ENCODE assay signal across 8 mouse cellular contexts in genomic region chr7:35234361-35235245, GRCm38 (mm10). TPM values are rescaled to one million over a fixed set of nuclear protein-coding genes. Genes with fewer than 3 reads are reported as not detected.
DNase-seq lines count a peak whose midpoint lies in the region; ATAC-seq and TF ChIP-seq lines count a peak whose summit lies in the region.

No protein-coding gene starts in this region.

- H3K36me3 ChIP-seq in megakaryocyte, embryonic 14.5 days (replicated peaks; ENCODE audit: low read length) = no peaks in the 10 kb centered on the region

- H3K9me3 ChIP-seq in megakaryocyte, embryonic 14.5 days = peaks cover 12% of the 10 kb centered on the region; the same call in 1 of the 2 replicates

- no peak for TF ChIP-seq CTCF in cortical plate, adult 2 months (IDR thresholded peaks at IDR 0.05; ENCODE audit: extremely low read depth, insufficient read depth, low read length)

- H3K4me1 ChIP-seq in cortical plate, adult 2 months (ENCODE audit: control insufficient read depth, insufficient read depth, low read length) = no peaks in the 10 kb centered on the region
- peaks cover 16% of the 10 kb centered on the region for H3K4me1 ChIP-seq in megakaryocyte, embryonic 14.5 days

- peak overlapping the region; percentile 52; the same call in 1 of the 2 replicates for H3K27ac ChIP-seq in cortical plate, adult 2 months (ENCODE audit: insufficient read depth, low read length)

- peak; percentile 90 for ATAC-seq in activated CD4-positive, CD25-positive, alpha-beta regulatory T cell, adult 4 months

- DNase-seq in gastrocnemius, adult 8-10 months (ENCODE audit: low spot score in 2 of 2) = peak; percentile 95
- peak; percentile 96 for DNase-seq in hindlimb bud, embryonic 11.5 days (ENCODE audit: extremely low spot score, low read depth, low spot score)
- peak; percentile 95 to 100 for DNase-seq in left cerebral cortex, adult 8-10 months (ENCODE audit: low spot score in 2 of 2)
- peak; percentile 98 to 99 for DNase-seq in right cerebral cortex, postnatal 10 days (ENCODE audit: low spot score in 2 of 2)
- peak; percentile 98 for DNase-seq in urinary bladder, postnatal 25 days (ENCODE audit: low spot score)

- TF ChIP-seq POLR2A in cortical plate, adult 2 months (IDR thresholded peaks at IDR 0.05; ENCODE audit: extremely low read depth, insufficient read depth, low read length) = peak; percentile 68; the same call in 1 of the 2 replicates

- peak overlapping the region; percentile 44 for H3K4me3 ChIP-seq in cortical plate, adult 2 months (ENCODE audit: insufficient read depth, low read length)
- H3K4me3 ChIP-seq in megakaryocyte, embryonic 14.5 days (replicated peaks) = peak overlapping the region; percentile 92

- peaks cover 7% of the 10 kb centered on the region for H3K27me3 ChIP-seq in megakaryocyte, embryonic 14.5 days (replicated peaks)

RNA-seq across cellular contexts. Expression of gene Lrp3, which starts 19.3 kb away (rescaled TPM):
- under 1 TPM in 1 of 2 experiments, not detected in 1; 0.85 TPM for polyA plus RNA-seq in activated CD4-positive, CD25-positive, alpha-beta regulatory T cell, adult 4 months (2017; shearing (Covaris generic))
- polyA plus RNA-seq in cortical plate, adult 2 months (2012; rRNA removed) = 56.7 and 57.3 TPM in 2 replicates
- 1 to 10 TPM; 5.0 to 6.0 (median 5.3) TPM for total RNA-seq in gastrocnemius, adult 8-10 months (2022)
- total RNA-seq in left cerebral cortex, adult 8-10 months (2022) = 10 to 100 TPM; 74.3 to 86.0 (median 77.5) TPM
- not detected in 2 replicates for polyA plus RNA-seq in megakaryocyte, embryonic 14.5 days (2012; ENCODE audit: insufficient read depth, low replicate concordance)

RNA-seq across cellular contexts. Expression of gene Slc7a10, which starts 48.4 kb away (rescaled TPM):
- polyA plus RNA-seq in activated CD4-positive, CD25-positive, alpha-beta regulatory T cell, adult 4 months (2017; shearing (Covaris generic)) = 1 to 10 TPM; 1.0 to 3.2 TPM
- polyA plus RNA-seq in cortical plate, adult 2 months (2012; rRNA removed) = 59.3 and 60.4 TPM in 2 replicates
- 1 to 10 TPM in 3 of 4 experiments, under 1 TPM in 1; 0.82 to 3.1 (median 1.9) TPM for total RNA-seq in gastrocnemius, adult 8-10 months (2022)
- 10 to 100 TPM; 36.2 to 45.5 (median 37.5) TPM for total RNA-seq in left cerebral cortex, adult 8-10 months (2022)
- not detected in 2 replicates for polyA plus RNA-seq in megakaryocyte, embryonic 14.5 days (2012; ENCODE audit: insufficient read depth, low replicate concordance)

Comparison
In these comparisons a context has a peak if more than half of its experiments do, and no peak if none do; other contexts are left out.
1. Peak in every context shown above with its lines: DNase-seq, ATAC-seq, H3K4me3 ChIP-seq and H3K27ac ChIP-seq.
2. RNA of gene Lrp3, which starts 19.3 kb away (polyA plus RNA-seq): 56.7 to 57.3 TPM in cortical plate, adult 2 months; 0.85 TPM in activated CD4-positive, CD25-positive, alpha-beta regulatory T cell, adult 4 months and not detected in megakaryocyte, embryonic 14.5 days; every median in the first group is over 10 times any median in the second.
3. RNA of gene Slc7a10, which starts 48.4 kb away (polyA plus RNA-seq): 59.3 to 60.4 TPM in cortical plate, adult 2 months; 1.0 to 3.2 TPM in activated CD4-positive, CD25-positive, alpha-beta regulatory T cell, adult 4 months and not detected in megakaryocyte, embryonic 14.5 days; every median in the first group is over 10 times any median in the second.